Mouse (Mus musculus) Patski (cell line): ENCODE results near the gene Suco. TPM values are rescaled to one million over a fixed set of nuclear protein-coding genes. Genes with fewer than 3 reads are reported as not detected.

ENCODE experiments used
- ATAC-seq: fragments of 100-300 bp; one replicate; pipeline ENCODE4 v1.8.0; 2021
- CTCF ChIA-PET: fragments of 350-600 bp; sonication (Branson Sonifier 250); formaldehyde crosslinking; loops from one replicate; lab custom pipeline; 2022; ENCODE audit warnings: inconsistent platforms; lab: Charles Lee
- POLR2A ChIA-PET: fragments of 350-600 bp; sonication (Branson Sonifier 250); formaldehyde crosslinking; loops from one replicate; lab custom pipeline; 2022; ENCODE audit warnings: antibody characterized with exemption, inconsistent platforms; lab: Charles Lee
- DNase-seq: peaks from one replicate; pipeline ENCODE4 v3.0.0-alpha.2; 2011; ENCODE audit warnings: low read depth, low spot score
- H3K27me3 ChIP-seq: fragments of 371-371 bp; one replicate; pipeline ENCODE4 v1.5.1; 2021
- CTCF ChIP-seq: fragments of 100-300 bp; IDR thresholded peaks from one replicate; pipeline ENCODE4 v1.5.1; 2021
- in situ Hi-C: fragments of 300-500 bp; cut with MboI; formaldehyde crosslinking; loops from 3 replicates; pipeline ENCODE4 v1.11.1; 2018; ENCODE audit warnings: low pct_unique_long_range_greater_than_20kb, mixed read lengths
- polyA plus RNA-seq: library from polyadenylated mRNA; unstranded; gene quantifications from one replicate; pipeline ENCODE4 v1.2.3, GENCODE M21; 2021

The Suco gene
- polyA plus RNA-seq, 1 experiment from 2014 or later = 37.7 TPM

DNA sequence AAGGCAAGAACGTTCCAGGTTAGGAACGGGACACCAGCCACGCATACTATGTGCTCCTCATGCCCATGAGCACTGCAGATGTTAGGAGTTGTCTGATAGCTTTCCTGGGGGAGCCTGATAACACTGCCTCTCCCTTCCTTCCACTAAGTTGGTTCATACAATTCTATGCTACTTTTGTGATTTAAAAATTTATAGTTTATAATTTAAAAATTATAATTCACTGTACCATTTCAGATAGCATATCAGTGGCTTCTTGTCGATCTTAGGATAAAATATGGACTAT lies 83.9 kb downstream of the Suco start:
- in situ Hi-C loops = no loop called here
- CTCF ChIA-PET = no interaction called here
- TF ChIP-seq CTCF = no peak
- ATAC-seq (no peak), DNase-seq (no peak)
- H3K27me3 ChIP-seq = no peaks in the 10 kb centered on the region
- POLR2A ChIA-PET = no interaction called here

DNA sequence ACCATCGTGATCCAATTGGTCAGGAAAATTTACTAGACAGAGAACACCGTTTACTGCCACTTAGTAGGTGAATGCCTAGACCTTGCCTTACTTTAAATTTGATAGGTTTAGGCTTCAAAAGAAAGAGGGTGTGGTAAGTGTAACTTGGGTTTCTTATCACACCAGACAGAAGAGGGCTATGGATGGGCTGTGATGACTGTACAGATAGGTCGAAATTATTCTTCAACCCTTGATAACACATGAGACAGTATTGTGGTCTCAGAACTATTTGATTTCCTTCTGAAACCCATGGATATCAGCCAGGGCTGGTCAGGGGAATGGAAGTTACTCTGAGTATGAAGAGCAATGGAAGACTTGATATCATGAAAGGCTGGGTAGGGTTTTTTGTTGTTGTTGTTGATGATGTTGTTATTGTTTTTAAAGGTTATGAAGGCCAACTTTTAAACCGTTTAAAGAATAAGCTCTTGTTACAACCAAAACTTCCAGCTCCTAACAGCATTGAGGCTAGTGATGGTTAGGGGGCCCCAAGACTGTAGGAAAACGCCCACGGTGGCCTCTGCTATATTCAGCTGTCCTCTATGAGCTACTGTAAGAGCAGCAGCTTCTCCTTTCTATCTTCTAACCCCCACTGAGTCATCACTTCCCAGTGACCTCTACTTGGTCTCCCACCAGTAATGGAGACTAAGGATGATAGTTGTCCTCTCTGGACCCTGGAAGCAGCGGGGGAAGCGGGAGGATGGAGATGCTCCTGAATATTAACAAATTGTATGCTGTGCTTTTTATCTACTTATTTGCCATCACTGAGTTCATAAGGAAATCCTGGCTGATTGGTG lies 84.4 kb downstream of the Suco start:
- CTCF ChIA-PET = no interaction called here
- POLR2A ChIA-PET = no interaction called here
- no peak for ATAC-seq
- no peak for TF ChIP-seq CTCF
- DNase-seq = no peak
- no peaks in the 10 kb centered on the region for H3K27me3 ChIP-seq
- in situ Hi-C loops = no loop called here

DNA sequence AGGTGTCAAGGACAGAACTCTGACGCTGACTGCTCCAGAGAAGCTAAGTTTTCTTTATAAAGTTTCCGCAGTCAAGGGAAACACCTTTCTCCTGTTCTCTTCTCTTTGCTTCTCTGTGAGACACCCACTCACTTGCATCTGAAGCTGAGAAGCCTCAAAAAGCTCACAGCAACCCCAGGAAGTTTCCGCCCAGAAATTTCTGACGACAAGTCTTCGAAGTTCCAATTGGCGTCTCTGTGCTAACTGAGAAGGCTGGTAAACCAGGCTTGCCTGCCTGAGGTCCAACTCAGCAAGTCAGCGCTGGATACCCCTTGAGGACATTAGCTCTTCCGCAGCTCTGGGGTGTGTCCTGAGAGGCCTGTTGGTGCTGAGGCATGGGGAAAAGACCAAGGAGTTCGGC lies 88.1 kb downstream of the Suco start, which contains the start of gene Fasl:
TSS of gene Fasl (minus strand) at position 157 of the 400 bp plus-strand sequence.
- in situ Hi-C loops = no loop called here

DNA sequence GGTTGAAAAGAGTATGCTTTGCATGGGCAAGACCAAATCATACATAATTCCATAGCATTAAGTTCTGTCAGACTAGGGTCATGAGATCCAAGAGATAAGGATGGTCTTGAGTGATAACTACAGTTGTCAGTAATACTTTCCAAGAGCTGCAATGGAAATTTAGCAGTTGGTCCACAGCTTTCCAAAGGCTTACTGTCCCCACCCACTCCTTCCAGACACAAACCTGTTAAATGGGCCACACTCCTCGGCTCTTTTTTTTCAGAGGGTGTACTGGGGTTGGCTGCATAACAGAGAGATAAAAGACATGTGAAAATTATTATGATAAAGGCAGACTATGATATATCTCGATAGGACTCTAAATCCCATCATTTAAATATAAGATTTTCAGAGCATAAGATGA lies 93.8 kb downstream of the Suco start:
- POLR2A ChIA-PET = no interaction called here

More for the DNA sequence above, 88.1 kb downstream of the Suco start, which contains the start of gene Fasl:
- DNase-seq = no peak
- ChIA-PET CTCF (interaction anchor here (0.5 kb wide), 1 partner anchor 30 kb away, joined by 3 read pairs; no protein-coding TSS in a partner anchor), POLR2A (no interaction called here)
- ATAC-seq = no peak
- no peak for TF ChIP-seq CTCF
- H3K27me3 ChIP-seq = peaks cover 12% of the 10 kb centered on the region

DNA sequence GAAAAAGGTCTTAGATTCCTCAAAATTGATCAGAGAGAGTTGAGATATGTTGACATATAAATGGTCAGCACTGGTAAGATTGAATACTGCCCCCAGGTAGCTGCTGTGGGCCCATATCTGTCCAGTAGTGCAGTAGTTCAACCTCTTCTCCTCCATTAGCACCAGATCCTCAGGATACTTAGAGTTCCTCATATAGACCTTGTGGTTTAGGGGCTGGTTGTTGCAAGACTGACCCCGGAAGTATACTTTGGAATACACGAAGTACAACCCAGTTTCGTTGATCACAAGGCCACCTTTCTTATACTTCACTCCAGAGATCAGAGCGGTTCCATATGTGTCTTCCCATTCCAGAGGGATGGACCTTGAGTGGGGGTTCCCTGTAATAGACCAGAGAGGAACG lies 94.9 kb downstream of the Suco start:
- in situ Hi-C loops = no loop called here
- H3K27me3 ChIP-seq = peaks cover 21% of the 10 kb centered on the region
- POLR2A ChIA-PET = no interaction called here
- ATAC-seq = no peak
- no peak for DNase-seq
- CTCF ChIA-PET = no interaction called here
- no peak for TF ChIP-seq CTCF

More for the DNA sequence above, 93.8 kb downstream of the Suco start:
- H3K27me3 ChIP-seq = peaks cover 21% of the 10 kb centered on the region
- no peak for ATAC-seq
- in situ Hi-C loops = no loop called here
- TF ChIP-seq CTCF = no peak
- CTCF ChIA-PET = no interaction called here
- DNase-seq = no peak

DNA sequence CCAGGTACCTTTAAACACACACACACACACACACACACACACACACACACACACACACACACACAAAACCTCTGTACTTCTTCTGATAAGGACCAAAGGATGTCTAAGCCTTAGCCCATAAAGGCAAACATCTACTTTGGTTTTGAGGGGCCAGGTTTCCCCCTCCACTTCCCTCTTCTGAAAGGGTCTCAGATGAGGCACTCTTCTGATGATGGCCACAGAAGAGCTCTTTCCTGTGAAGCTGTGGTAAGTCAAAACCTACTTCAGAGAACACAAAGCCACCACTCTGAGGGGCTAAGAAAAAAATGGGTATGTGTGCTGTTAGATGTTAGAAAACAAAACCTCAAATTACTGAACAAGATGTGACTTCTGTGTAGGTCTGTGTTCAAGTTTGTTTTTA lies 97.4 kb downstream of the Suco start:
- CTCF ChIA-PET = no interaction called here
- DNase-seq (no peak), ATAC-seq (no peak)
- in situ Hi-C loops = no loop called here
- TF ChIP-seq CTCF = no peak
- POLR2A ChIA-PET = interaction anchor here (0.6 kb wide), 1 partner anchor 14 kb away, joined by 3 read pairs; no protein-coding TSS in a partner anchor
- peaks cover 20% of the 10 kb centered on the region for H3K27me3 ChIP-seq

DNA sequence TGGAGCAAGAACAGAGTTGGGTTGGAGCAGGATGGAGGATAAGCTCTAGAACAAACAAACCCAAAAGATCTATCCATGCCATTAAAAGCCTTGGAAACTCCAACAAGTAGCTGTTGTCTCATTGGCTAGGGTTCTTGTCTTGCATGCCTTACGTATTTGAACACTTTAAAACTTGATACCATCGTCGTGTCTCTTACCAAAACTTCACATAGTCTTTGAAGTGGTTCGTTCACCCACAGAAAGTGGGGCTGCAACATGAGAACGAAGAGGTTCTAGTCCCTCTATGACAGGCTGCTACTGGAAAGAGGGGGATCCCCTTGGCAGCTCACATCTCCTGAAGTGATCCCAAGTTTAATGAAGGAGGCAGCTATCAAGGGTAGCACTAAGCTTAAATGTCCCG lies 101.3 kb downstream of the Suco start:
- ATAC-seq (no peak), DNase-seq (no peak)
- peaks cover 30% of the 10 kb centered on the region for H3K27me3 ChIP-seq
- ChIA-PET POLR2A (no interaction called here), CTCF (interaction anchor here (0.7 to 1.5 kb wide), 2 partner anchors 27 to 385 kb away, joined by 3 read pairs; no protein-coding TSS in a partner anchor)
- TF ChIP-seq CTCF = no peak
- in situ Hi-C loops = no loop called here

DNA sequence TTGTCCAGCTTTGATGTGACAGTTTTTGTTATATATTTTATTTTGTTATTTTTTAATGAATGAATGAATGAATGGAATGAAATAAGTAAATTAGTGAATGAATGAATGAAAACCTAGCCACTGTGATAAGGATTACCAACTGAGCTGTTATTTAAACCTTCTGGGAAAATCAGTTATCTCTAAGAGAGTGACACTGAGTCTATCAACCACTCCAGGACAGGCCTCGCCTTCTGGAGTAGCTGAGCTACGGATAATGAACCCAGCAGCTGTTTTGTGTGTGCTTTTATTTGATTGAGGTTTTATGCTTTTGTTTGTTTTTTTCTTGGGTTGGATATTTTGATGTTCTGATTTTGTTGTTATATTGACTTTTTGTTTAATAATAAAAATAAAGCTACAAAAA lies 105.2 kb downstream of the Suco start:
- ChIA-PET CTCF (no interaction called here), POLR2A (no interaction called here)
- DNase-seq (no peak), ATAC-seq (no peak)
- H3K27me3 ChIP-seq = peaks cover 33% of the 10 kb centered on the region
- TF ChIP-seq CTCF = no peak
- in situ Hi-C loops = no loop called here

DNA sequence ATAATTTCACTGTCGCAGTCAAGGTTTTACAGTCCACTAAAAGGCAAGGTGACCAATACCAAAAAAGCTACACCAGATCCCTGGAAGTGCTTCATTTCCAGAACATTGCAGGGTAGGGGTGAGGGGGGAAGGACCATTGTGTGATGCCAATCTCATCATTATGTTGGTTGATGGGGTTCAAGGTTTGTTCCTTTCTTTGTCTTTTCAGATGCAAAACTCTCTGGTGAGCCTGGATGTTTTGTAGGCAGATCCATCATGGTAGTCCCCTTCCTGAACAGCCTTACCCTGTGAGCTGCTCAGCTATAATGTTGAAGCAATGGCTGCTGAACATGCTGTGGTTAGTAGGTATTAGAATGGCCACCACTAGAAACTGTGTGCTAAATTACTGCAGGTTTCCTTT lies 107.2 kb downstream of the Suco start:
- ChIA-PET POLR2A (no interaction called here), CTCF (no interaction called here)
- H3K27me3 ChIP-seq = peaks cover 25% of the 10 kb centered on the region
- in situ Hi-C loops = no loop called here
- DNase-seq (no peak), ATAC-seq (no peak)
- TF ChIP-seq CTCF = no peak

DNA sequence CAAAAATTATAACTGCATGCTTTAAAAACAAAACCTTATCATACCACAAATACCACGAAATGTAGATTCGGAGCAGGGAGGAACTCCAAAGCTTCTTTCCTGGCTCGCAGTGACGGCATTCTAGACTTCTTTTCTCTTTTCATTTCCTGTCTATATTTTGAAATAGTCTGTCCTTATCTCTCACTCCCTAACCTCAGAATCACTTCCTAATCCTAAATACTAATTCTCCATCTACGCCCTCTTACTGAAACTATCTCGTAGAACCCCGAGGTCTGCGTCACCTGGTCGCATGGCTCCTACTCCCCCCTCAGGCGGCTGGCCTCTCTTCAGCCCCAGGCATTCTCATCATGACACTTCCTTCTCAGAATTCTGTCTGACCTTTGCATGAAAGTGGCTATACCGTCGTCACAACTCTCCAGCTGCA lies 109.4 kb downstream of the Suco start:
- in situ Hi-C loops = no loop called here
- no peak for TF ChIP-seq CTCF
- DNase-seq (no peak), ATAC-seq (no peak)
- peaks cover 9% of the 10 kb centered on the region for H3K27me3 ChIP-seq
- CTCF ChIA-PET = no interaction called here
- POLR2A ChIA-PET = interaction anchor here (0.6 to 1.0 kb wide), 2 partner anchors 190 to 1098 kb away, joined by 3 read pairs; no protein-coding TSS in a partner anchor

DNA sequence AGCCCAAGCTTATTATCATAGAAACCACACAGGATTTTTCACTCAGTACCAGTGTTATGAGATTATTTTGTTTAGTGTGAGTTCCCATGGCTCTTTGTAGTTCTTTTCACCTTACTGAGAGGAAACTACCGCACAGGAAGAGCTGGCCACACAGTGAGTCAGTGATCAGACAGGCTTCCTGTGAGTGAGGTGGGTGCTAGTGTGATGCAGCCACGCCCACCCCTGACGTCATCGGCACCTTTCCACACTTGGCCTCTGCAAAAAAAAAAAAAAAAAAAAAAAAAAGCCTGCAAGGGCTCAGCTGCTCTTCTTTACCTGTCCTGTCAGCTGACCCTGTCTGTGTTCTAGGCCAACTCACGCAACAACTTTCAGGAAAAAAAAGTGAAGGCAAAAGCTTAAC lies 109.8 kb downstream of the Suco start:
- H3K27me3 ChIP-seq = peaks cover 9% of the 10 kb centered on the region
- no peak for TF ChIP-seq CTCF
- ChIA-PET POLR2A (interaction anchor here (0.6 to 1.0 kb wide), 2 partner anchors 190 to 1097 kb away, joined by 3 read pairs; no protein-coding TSS in a partner anchor), CTCF (no interaction called here)
- in situ Hi-C loops = no loop called here
- DNase-seq (no peak), ATAC-seq (no peak)

Other genes with a start within 250 kb of the Suco start
- gene Fasl, start 88.2 kb downstream of the Suco start, polyA plus RNA-seq = not detected
- gene Pigc, start 92.5 kb upstream of the Suco start, polyA plus RNA-seq = 25.7 TPM
- not detected for gene 4930558K02Rik, start 103.0 kb upstream of the Suco start, polyA plus RNA-seq